Mouse (Mus musculus) cerebellum, adult 2 months (tissue): ENCODE data around the gene Leng1.

Source experiments
- CTCF ChIP-seq: fragments of 200-500 bp; IDR thresholded peaks from 2 replicates; pipeline ENCODE4 v1.5.1; 2011; ENCODE audit warnings: low read depth, mild to moderate bottlenecking, control low read depth, low read length, moderate library complexity, borderline replicate concordance; ENCODE audit not compliant: insufficient read depth
- POLR2A ChIP-seq: fragments of 200-500 bp; IDR thresholded peaks from 2 replicates; pipeline ENCODE4 v1.6.1; 2011; ENCODE audit warnings: low read length, control low read depth, borderline replicate concordance; ENCODE audit not compliant: insufficient read depth

- no peak for TF ChIP-seq POLR2A
- no peak for TF ChIP-seq CTCF
Observed at GRCm38 (mm10) chr7:3685400-3686187, 20.0 kb upstream of the Leng1 start.
